Mouse (Mus musculus) stomach, embryonic 14.5 days (tissue): ENCODE results near the gene Sh3glb1. TPM values are rescaled to one million over a fixed set of nuclear protein-coding genes. Genes with fewer than 3 reads are reported as not detected.

ENCODE experiments used
- ATAC-seq: fragments of 200-750 bp; cut with Nextera tagmentation; 2 replicates; pipeline ENCODE4 v1.8.0; 2017; ENCODE audit warnings: low read depth, moderate TSS enrichment; ENCODE audit not compliant: insufficient number of reproducible peaks, insufficient read depth, low FRiP score
- H3K27ac ChIP-seq: fragments of 300-500 bp; sonication (generic); 2 replicates; pipeline ENCODE4 v1.5.1; 2014; ENCODE audit warnings: mild to moderate bottlenecking, low read length, moderate library complexity, mixed read lengths
- H3K27me3 ChIP-seq: fragments of 300-500 bp; sonication (generic); 2 replicates; pipeline ENCODE4 v1.6.1; 2014; ENCODE audit warnings: low read length, control low read depth, mixed read lengths; ENCODE audit not compliant: control insufficient read depth, insufficient read depth
- H3K36me3 ChIP-seq: fragments of 300-500 bp; sonication (generic); 2 replicates; pipeline ENCODE4 v1.6.1; 2014; ENCODE audit warnings: mild to moderate bottlenecking, control low read depth, low read length, moderate library complexity, mixed read lengths; ENCODE audit not compliant: control insufficient read depth, insufficient read depth
- H3K4me1 ChIP-seq: fragments of 300-500 bp; sonication (generic); 2 replicates; pipeline ENCODE4 v1.6.1; 2014; ENCODE audit warnings: low read length, control low read depth, mixed read lengths; ENCODE audit not compliant: control insufficient read depth, insufficient read depth
- H3K4me2 ChIP-seq: fragments of 300-500 bp; sonication (generic); replicated peaks from 2 replicates; pipeline ENCODE4 v1.6.1; 2014; ENCODE audit warnings: low read depth, low read length, control low read depth
- H3K4me3 ChIP-seq: fragments of 300-500 bp; sonication (generic); 2 replicates; pipeline ENCODE4 v1.5.1; 2014; ENCODE audit warnings: low read depth, low read length, control low read depth
- H3K9ac ChIP-seq: fragments of 300-500 bp; sonication (generic); replicated peaks from 2 replicates; pipeline ENCODE4 v1.6.1; 2014; ENCODE audit warnings: low read depth, mild to moderate bottlenecking, control low read depth, low read length, moderate library complexity, mixed read lengths
- H3K9me3 ChIP-seq: fragments of 300-500 bp; sonication (generic); 2 replicates; pipeline ENCODE4 v1.6.1; 2016; ENCODE audit warnings: low read depth, low read length, control low read depth; ENCODE audit not compliant: control insufficient read depth
- WGBS: fragments of 180-500 bp; shearing (Covaris S2); extraction: QIAGEN DNeasy Blood & Tissue Kit; methylation state at CpG from one replicate; pipeline ENCODE4 v1.1.7; 2014; 5-methylcytosine and 5-hydroxymethylcytosine counted together
- polyA plus RNA-seq: library from polyadenylated mRNA; unstranded; fragments of >200 nt; fragmentation: Nextera tagmentation; extraction: Ambion mirVana; gene quantifications from 2 replicates; pipeline ENCODE4 v1.2.1, GENCODE M21; 2014

Sh3glb1 gene
- polyA plus RNA-seq, 1 experiment from 2014 or later: 93.8 TPM

DNA sequence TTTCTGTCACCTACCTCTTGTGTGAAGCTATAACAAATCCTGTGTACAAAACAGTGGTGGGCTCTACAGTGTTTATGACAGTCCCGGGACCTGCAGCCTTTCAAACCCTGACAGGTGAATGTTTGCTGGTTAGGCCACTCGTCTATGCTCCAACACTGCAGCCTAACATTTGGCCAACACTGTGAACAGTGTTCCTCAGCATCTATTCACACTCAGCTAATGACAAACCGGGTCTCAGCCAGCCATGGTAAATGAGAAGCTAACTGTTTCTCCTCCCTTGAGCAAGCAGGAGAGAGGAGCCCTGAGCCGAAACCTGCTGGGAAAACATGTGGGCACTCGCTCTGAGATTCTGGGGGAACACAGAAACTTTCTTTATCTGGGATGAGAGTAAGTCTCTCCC is 84.9 kb downstream of the Sh3glb1 start:
- H3K9ac ChIP-seq: no peak overlapping the region
- WGBS: 84% methylated on average over 5 of the region's 5 CpGs
- H3K4me1 ChIP-seq: no peaks in the 10 kb centered on the region
- no peak overlapping the region for H3K27ac ChIP-seq
- H3K9me3 ChIP-seq: no peaks in the 10 kb centered on the region
- no peak overlapping the region for H3K4me3 ChIP-seq
- no peak for ATAC-seq
- H3K4me2 ChIP-seq: no peak overlapping the region
- H3K27me3 ChIP-seq: no peaks in the 10 kb centered on the region
- H3K36me3 ChIP-seq: no peaks in the 10 kb centered on the region

Other genes starting within 250 kb of the Sh3glb1 start
- gene Hs2st1, start 150.2 kb downstream of the Sh3glb1 start, polyA plus RNA-seq: 18.4 and 19.9 TPM in 2 replicates
- 482 and 488 TPM in 2 replicates for gene Selenof, start 150.0 kb downstream of the Sh3glb1 start, polyA plus RNA-seq
- gene Clca3a1, start 40.6 kb upstream of the Sh3glb1 start, polyA plus RNA-seq: 2.2 and 2.5 TPM in 2 replicates
- gene Clca3a2, start 99.2 kb upstream of the Sh3glb1 start, polyA plus RNA-seq: 0.29 and 0.32 TPM in 2 replicates
- gene Clca3b, start 129.0 kb upstream of the Sh3glb1 start, polyA plus RNA-seq: 0.27 and 0.35 TPM in 2 replicates
- not detected in 2 replicates for gene Clca4b, start 212.2 kb upstream of the Sh3glb1 start, polyA plus RNA-seq